Mouse (Mus musculus) heart, postnatal 4 days (tissue): ENCODE data around the gene Greb1. TPM values are rescaled to one million over a fixed set of nuclear protein-coding genes. Genes with fewer than 3 reads are reported as not detected.
A peak's percentile ranks its signal among the peaks of the same experiment; 100 is the strongest.

Experiments
- DNase-seq: peaks from one replicate; pipeline ENCODE4 v3.0.0; 2021
- total RNA-seq, 2 experiments: library from RNA; stranded (reverse); gene quantifications; 2 replicates each; pipeline ENCODE4 v1.2.3; 2021

The Greb1 gene
- total RNA-seq, 2 experiments from 2014 or later = 0.10 to 0.54 TPM

DNA sequence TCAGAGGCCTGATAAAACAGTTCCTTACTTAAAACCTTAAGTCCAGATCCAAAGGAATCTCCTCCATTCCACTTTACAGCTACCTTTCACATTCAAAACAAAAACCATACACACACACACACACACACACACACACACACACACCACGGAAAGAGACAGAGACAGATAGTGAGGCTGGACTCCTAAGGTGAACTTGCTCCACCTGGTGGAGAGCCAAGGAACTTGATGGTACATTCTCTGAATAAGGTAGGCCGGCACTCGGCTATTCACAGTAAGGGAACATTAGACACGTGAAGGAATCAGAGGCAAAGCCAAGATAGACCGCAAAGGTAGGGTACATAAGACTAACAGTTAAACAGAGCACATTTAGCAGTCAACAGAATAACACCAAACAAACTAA, 4.8 kb upstream of the Greb1 start:
- DNase-seq = peak; percentile 89

- DNase-seq = no peak
Observed at GRCm38 (mm10) chr12:16803956-16804430, 3.3 kb upstream of the Greb1 start.

DNA sequence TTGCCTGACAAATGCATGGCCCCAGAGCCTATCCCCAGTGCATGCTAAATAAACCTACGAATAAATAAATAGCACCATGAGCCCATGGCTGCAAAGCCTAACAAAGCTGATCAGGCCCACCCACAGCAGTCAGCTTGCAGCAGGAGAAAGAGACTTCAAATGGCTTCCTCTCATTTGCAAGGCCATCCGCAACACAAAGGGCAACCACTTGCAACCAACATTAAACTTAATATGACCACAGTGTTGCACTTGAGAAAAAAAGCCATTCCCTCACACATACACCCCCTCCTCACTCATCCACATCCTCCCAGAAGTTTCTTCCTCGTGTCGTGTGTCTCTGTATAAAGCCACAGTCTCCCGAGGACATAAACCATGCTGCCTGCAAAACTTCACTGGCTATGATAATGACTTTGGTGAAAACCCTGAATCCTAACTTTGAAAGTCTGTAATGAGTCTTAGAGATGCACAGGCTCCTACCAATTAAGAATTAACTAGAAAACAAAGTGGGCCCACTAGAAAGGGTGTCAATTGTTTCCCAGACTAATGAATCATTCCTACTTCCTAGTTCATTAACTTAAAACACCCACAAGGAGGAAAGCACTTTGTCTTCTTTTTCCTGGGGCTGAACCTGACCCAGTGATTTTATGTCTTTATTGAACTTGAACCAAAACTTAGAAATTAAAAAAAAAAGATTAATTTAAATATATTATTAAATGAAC, 2.7 kb upstream of the Greb1 start:
- no peak for DNase-seq

GRCm38 (mm10) chr12:16800959-16801315, 251 bp upstream of the Greb1 start:
- DNase-seq = no peak

DNA sequence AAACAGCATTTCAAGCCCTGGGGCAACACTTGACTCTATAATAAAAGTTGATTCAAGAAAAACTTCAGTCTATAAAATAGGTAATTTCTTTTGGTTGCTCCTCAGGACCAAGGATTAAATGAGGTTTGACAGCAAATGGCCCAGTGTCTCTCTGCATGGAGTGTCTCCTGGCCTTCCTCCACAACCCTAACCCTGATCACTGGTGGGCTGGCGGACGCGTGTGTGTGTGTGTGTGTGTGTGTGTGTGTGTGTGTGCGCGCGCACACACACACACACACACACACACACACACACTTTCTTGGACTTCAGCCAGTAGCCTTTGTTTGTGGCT, 793 bp downstream of the Greb1 start:
- no peak for DNase-seq

GRCm38 (mm10) chr12:16798894-16799293, 1.8 kb downstream of the Greb1 start:
- no peak for DNase-seq

DNA sequence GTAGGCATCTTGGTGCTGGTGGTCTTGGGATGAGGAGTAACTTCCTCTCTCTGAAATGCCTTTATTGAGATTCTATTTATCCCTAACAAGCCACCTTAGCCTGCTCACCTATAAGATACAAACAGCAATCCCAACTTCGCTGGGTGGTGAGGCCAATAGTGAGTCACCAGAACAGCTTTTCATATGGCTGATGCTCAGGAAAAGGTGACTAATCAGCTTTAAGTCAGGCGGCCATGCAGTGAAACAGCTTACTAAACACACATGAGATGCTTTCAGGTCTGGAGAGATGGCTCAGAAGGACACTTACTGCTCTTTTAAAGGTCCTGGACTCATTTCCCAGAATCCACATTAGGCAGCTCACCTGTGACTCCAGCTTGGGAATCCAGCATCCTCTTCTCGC, 4.9 kb downstream of the Greb1 start:
- DNase-seq = no peak

GRCm38 (mm10) chr12:16793371-16793770, 7.3 kb downstream of the Greb1 start:
- no peak for DNase-seq

- DNase-seq = no peak
Observed at GRCm38 (mm10) chr12:16790456-16790855, 10.2 kb downstream of the Greb1 start.

GRCm38 (mm10) chr12:16789756-16790155, 10.9 kb downstream of the Greb1 start:
- DNase-seq = no peak

GRCm38 (mm10) chr12:16789199-16789598, 11.5 kb downstream of the Greb1 start:
- DNase-seq = no peak

DNA sequence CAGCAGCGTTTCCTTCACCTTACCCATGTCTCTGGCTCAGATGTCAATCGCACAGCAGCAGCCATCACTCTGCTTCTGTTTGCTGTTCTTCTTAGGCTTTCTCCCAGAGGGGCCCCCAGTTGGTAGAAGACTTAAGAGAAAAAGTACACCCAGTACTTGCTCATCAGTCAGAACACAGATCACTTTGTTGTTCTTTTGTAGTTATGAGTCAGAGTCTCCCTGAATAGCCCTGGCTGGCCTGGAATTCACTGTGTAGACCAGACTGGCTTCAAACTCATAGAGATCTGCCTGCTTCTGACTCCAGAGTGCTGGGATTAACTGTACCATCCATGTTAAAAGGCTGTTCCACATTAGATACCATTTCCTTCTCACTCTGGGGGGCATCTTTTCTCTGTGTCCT, 12.1 kb downstream of the Greb1 start:
- DNase-seq = no peak

- DNase-seq = no peak
Observed at GRCm38 (mm10) chr12:16781034-16781746, 19.5 kb downstream of the Greb1 start.

- no peak for DNase-seq
Observed at GRCm38 (mm10) chr12:16780320-16780719, 20.4 kb downstream of the Greb1 start.

- no peak for DNase-seq
Observed at GRCm38 (mm10) chr12:16779165-16779564, 21.5 kb downstream of the Greb1 start.

DNA sequence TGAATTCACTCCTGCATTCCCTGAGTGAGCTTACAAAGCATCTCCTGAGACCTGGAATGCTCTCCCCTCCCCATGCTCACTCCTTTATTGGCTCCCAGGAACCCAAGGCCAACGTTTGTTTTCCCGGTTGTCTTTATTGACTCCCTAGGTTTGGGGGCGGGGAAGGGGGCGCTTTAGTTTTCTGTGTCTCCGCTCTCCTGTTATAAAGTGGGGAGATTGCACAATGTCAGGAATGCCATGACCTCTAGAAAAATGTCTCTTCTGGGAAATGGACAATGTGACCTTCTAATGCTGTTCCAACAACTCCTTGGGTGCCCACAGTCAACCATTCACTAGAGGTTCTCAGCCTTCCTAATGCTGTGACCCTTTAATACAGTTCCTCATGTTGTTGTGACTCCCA, 22.2 kb downstream of the Greb1 start:
- no peak for DNase-seq

GRCm38 (mm10) chr12:16775351-16775750, 25.3 kb downstream of the Greb1 start:
- DNase-seq = no peak

- no peak for DNase-seq
Observed at GRCm38 (mm10) chr12:16774605-16775004, 26.1 kb downstream of the Greb1 start.

GRCm38 (mm10) chr12:16769601-16770165, 31.0 kb downstream of the Greb1 start:
- DNase-seq = no peak

DNA sequence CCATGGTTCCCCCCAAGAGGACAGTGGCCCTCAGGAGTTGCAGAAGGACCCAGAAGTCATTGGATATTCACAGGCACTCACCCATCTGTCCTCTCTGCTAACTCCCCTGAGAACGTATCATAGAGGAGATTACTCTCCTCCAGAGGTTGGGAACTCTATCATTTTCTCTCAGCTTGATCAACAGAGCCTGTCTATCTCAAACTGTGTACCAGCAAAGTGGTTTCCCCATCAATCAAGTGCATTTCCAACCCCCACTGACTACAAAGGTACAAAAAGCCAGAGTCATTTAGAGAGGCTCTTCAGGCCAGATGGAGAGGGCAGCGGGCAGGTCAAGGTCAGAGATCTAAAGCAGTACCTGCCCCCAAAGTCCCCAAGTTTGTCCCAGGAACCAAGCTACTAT, 32.0 kb downstream of the Greb1 start:
- DNase-seq = no peak

GRCm38 (mm10) chr12:16768251-16768650, 32.4 kb downstream of the Greb1 start:
- no peak for DNase-seq

DNA sequence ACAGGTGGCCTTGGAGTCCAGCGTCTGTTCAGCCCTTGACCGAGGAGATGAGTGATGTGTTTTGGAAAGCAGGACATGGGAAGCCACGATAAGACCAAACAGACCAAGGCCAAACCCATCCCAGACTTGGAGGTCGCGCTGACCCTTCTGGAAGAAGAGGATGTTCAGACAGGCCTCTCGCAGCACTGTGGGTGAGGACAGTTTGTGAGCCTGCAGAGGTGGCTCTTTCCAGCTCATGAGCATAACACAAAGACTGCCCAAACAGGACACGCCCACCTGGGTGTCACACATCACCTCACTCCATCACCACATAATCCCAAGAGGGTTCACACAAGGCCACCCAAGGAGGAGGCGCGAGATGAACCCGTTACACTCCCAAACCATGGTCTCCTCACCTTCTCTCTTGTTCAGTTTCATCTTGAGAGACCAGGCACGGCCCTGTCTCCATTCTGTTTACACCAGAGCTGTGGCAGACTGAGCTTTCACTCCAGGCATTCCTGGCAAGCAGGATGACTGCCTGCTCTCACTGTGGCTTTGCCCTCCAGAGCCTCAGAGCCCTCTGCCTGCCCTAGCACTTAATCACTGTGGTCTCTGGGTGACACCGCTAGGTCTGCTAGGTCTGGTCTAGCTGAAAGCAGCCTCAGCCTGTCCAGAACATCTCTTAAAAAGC, 35.8 kb downstream of the Greb1 start:
- no peak for DNase-seq

- DNase-seq = no peak
Observed at GRCm38 (mm10) chr12:16763649-16764422, 36.9 kb downstream of the Greb1 start.
